Mouse (Mus musculus) liver, embryonic 11.5 days (tissue): Measurements from ENCODE around the gene Ippk. TPM values are rescaled to one million over a fixed set of nuclear protein-coding genes. Genes with fewer than 3 reads are reported as not detected.
A peak's percentile ranks its signal among the peaks of the same experiment; 100 is the strongest.

Experiments
- ATAC-seq: fragments of 200-750 bp; cut with Nextera tagmentation; replicated peaks from 2 replicates; pipeline ENCODE4 v1.8.0; 2017; ENCODE audit warnings: moderate number of reproducible peaks, mild to moderate bottlenecking, moderate TSS enrichment, moderate library complexity; ENCODE audit not compliant: low FRiP score
- DNase-seq: peaks from one replicate; pipeline ENCODE4 v3.0.0-alpha.2; 2017; ENCODE audit warnings: low spot score
- H3K27ac ChIP-seq: fragments of 300-500 bp; sonication (generic); 2 replicates; pipeline ENCODE4 v1.5.1; 2014; ENCODE audit warnings: mild to moderate bottlenecking, low read depth, low read length, control low read depth
- H3K27me3 ChIP-seq: fragments of 300-500 bp; sonication (generic); replicated peaks from 2 replicates; pipeline ENCODE4 v1.6.1; 2014; ENCODE audit warnings: low read length, mixed read lengths; ENCODE audit not compliant: control insufficient read depth, insufficient read depth
- H3K36me3 ChIP-seq: fragments of 300-500 bp; sonication (generic); 2 replicates; pipeline ENCODE4 v1.6.1; 2014; ENCODE audit warnings: mild to moderate bottlenecking, low read length, moderate library complexity, mixed read lengths; ENCODE audit not compliant: control insufficient read depth, insufficient read depth
- H3K4me1 ChIP-seq: fragments of 300-500 bp; sonication (generic); replicated peaks from 2 replicates; pipeline ENCODE4 v1.6.1; 2014; ENCODE audit warnings: low read length, mixed read lengths; ENCODE audit not compliant: control insufficient read depth, insufficient read depth
- H3K4me2 ChIP-seq: fragments of 300-500 bp; sonication (generic); 2 replicates; pipeline ENCODE4 v1.6.1; 2014; ENCODE audit warnings: mild to moderate bottlenecking, control low read depth, moderate library complexity
- H3K4me3 ChIP-seq: fragments of 300-500 bp; sonication (generic); 2 replicates; pipeline ENCODE4 v1.5.1; 2014; ENCODE audit warnings: low read depth, low read length, control low read depth
- H3K9ac ChIP-seq: fragments of 300-500 bp; sonication (generic); 2 replicates; pipeline ENCODE4 v1.6.1; 2014; ENCODE audit warnings: low read depth, low read length, control low read depth
- H3K9me3 ChIP-seq: fragments of 300-500 bp; sonication (generic); 2 replicates; pipeline ENCODE4 v1.6.1; 2016; ENCODE audit warnings: low read length, inconsistent platforms, mixed read lengths; ENCODE audit not compliant: control insufficient read depth
- WGBS: fragments of 180-500 bp; shearing (Covaris S2); extraction: QIAGEN DNeasy Blood & Tissue Kit; methylation state at CpG from one replicate; pipeline ENCODE4 v1.1.7; 2014; 5-methylcytosine and 5-hydroxymethylcytosine counted together
- polyA plus RNA-seq: library from polyadenylated mRNA; unstranded; fragments of >200 nt; fragmentation: Nextera tagmentation; extraction: Ambion mirVana; gene quantifications from 2 replicates; pipeline ENCODE4 v1.2.1, GENCODE M21; 2014

Gene Ippk
- polyA plus RNA-seq: 19.0 and 23.7 TPM in 2 replicates

GRCm38 (mm10) chr13:49420754-49421605, at the start of gene Ippk:
Gene Ippk, plus strand, starts transcription at chr13:49421249.
- peak; percentile 99 for ATAC-seq
- no peaks in the 10 kb centered on the region for H3K36me3 ChIP-seq

GRCm38 (mm10) chr13:49371428-49371899, 49.6 kb upstream of the Ippk start:
- Histone ChIP-seq H3K27ac (peak overlapping the region; percentile 50), H3K9me3 (no peaks in the 10 kb centered on the region), H3K9ac (no peak overlapping the region), H3K4me2 (no peak overlapping the region), H3K4me1 (peaks cover 32% of the 10 kb centered on the region), H3K27me3 (no peaks in the 10 kb centered on the region), H3K4me3 (no peak overlapping the region), H3K36me3 (peaks cover 12% of the 10 kb centered on the region)
- DNase-seq (peak; percentile 50), ATAC-seq (peak; percentile 73)
- WGBS: 5% methylated on average over 3 of the region's 3 CpGs

More at GRCm38 (mm10) chr13:49420754-49421605, at the start of gene Ippk:
- Histone ChIP-seq H3K27me3 (no peaks in the 10 kb centered on the region), H3K4me1 (peaks cover 21% of the 10 kb centered on the region), H3K27ac (peak within 1 kb of the TSS; percentile 79), H3K9me3 (no peaks in the 10 kb centered on the region), H3K4me3 (peak within 1 kb of the TSS; percentile 91), H3K4me2 (peak within 1 kb of the TSS; percentile 96), H3K9ac (peak within 1 kb of the TSS; percentile 90)
- peak; percentile 98 for DNase-seq
- under 1% methylated on average over 69 of the region's 69 CpGs for WGBS

- Histone ChIP-seq H3K27ac (no peak overlapping the region), H3K4me3 (no peak overlapping the region), H3K36me3 (peaks cover 15% of the 10 kb centered on the region), H3K4me2 (no peak overlapping the region), H3K9me3 (no peaks in the 10 kb centered on the region), H3K9ac (no peak overlapping the region), H3K27me3 (no peaks in the 10 kb centered on the region), H3K4me1 (peaks cover 29% of the 10 kb centered on the region)
- WGBS: 88% methylated on average over 9 of the region's 9 CpGs
- ATAC-seq: no peak
- DNase-seq: no peak
Measured at GRCm38 (mm10) chr13:49372370-49373060, 48.5 kb upstream of the Ippk start.

GRCm38 (mm10) chr13:49374304-49374703, 46.7 kb upstream of the Ippk start:
- no peak overlapping the region for H3K4me3 ChIP-seq
- H3K4me2 ChIP-seq: no peak overlapping the region
- no peaks in the 10 kb centered on the region for H3K9me3 ChIP-seq
- H3K4me1 ChIP-seq: peaks cover 21% of the 10 kb centered on the region
- H3K36me3 ChIP-seq: peaks cover 26% of the 10 kb centered on the region
- 74% methylated on average over 6 of the region's 6 CpGs for WGBS
- no peaks in the 10 kb centered on the region for H3K27me3 ChIP-seq
- DNase-seq (no peak), ATAC-seq (no peak)
- H3K27ac ChIP-seq: no peak overlapping the region
- H3K9ac ChIP-seq: no peak overlapping the region

- Histone ChIP-seq H3K27me3 (no peaks in the 10 kb centered on the region), H3K4me1 (peaks cover 21% of the 10 kb centered on the region), H3K9me3 (no peaks in the 10 kb centered on the region), H3K36me3 (peaks cover 27% of the 10 kb centered on the region), H3K4me2 (no peak overlapping the region), H3K9ac (no peak overlapping the region), H3K4me3 (no peak overlapping the region), H3K27ac (no peak overlapping the region)
- DNase-seq (no peak), ATAC-seq (no peak)
- 78% methylated on average over 6 of the region's 6 CpGs for WGBS
Measured at GRCm38 (mm10) chr13:49374730-49375129, 46.3 kb upstream of the Ippk start.

GRCm38 (mm10) chr13:49377608-49378007, 43.4 kb upstream of the Ippk start:
- H3K27ac ChIP-seq: no peak overlapping the region
- H3K9ac ChIP-seq: no peak overlapping the region
- no peak overlapping the region for H3K4me2 ChIP-seq
- no peaks in the 10 kb centered on the region for H3K9me3 ChIP-seq
- no peak overlapping the region for H3K4me3 ChIP-seq
- ATAC-seq: no peak
- H3K36me3 ChIP-seq: peaks cover 45% of the 10 kb centered on the region
- no peak for DNase-seq
- WGBS: 82% methylated on average over 6 of the region's 6 CpGs
- peaks cover under 1% of the 10 kb centered on the region for H3K4me1 ChIP-seq
- no peaks in the 10 kb centered on the region for H3K27me3 ChIP-seq

GRCm38 (mm10) chr13:49379301-49379700, 41.7 kb upstream of the Ippk start:
- Histone ChIP-seq H3K4me3 (no peak overlapping the region), H3K27me3 (no peaks in the 10 kb centered on the region), H3K4me1 (no peaks in the 10 kb centered on the region; the same call in none of the 2 replicates), H3K27ac (no peak overlapping the region), H3K9me3 (no peaks in the 10 kb centered on the region), H3K4me2 (no peak overlapping the region), H3K36me3 (peaks cover 53% of the 10 kb centered on the region), H3K9ac (no peak overlapping the region)
- ATAC-seq (no peak), DNase-seq (no peak)
- 92% methylated on average over 20 of the region's 20 CpGs for WGBS

- DNase-seq (peak; percentile 72), ATAC-seq (peak; percentile 67)
- Histone ChIP-seq H3K9me3 (no peaks in the 10 kb centered on the region), H3K9ac (no peak overlapping the region), H3K27me3 (no peaks in the 10 kb centered on the region), H3K36me3 (peaks cover 48% of the 10 kb centered on the region), H3K4me3 (no peak overlapping the region), H3K4me2 (no peak overlapping the region), H3K4me1 (no peaks in the 10 kb centered on the region; the same call in none of the 2 replicates), H3K27ac (no peak overlapping the region)
- 20% methylated on average over 3 of the region's 3 CpGs for WGBS
Measured at GRCm38 (mm10) chr13:49381230-49381629, 39.8 kb upstream of the Ippk start.
